Mouse (Mus musculus): ENCODE measurements at regions not wholly inside any gene's neighbourhood (a gene's known extent, or its start where the extent isn't known, plus 50 kb on each side); places are given as distances from the start of the nearest gene placed in this dataset.

DNA sequence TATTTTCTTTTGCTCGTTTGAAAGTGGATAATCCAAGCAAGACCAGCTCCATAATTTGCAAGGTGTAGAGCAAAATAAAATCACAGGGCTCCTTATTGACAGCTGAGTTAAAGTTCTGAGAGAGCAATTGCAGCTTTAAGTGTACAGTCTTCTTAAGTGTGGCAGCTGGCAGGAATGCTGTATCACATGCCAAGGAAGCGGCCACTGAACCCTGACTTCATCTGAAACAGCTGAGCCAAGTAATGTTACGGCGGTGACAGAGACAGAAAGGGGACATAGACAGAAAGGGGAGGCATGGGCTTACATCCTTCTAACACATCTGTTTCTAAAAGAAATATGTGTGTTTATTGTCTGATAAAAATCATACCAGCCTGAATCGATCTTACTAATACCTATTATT is 63.4 kb upstream of the Tas2r134 start:
- no peak for TF ChIP-seq CTCF (IDR thresholded peaks at IDR 0.05; ENCODE audit: control insufficient read depth, insufficient read depth, insufficient read length)
- no peak for TF ChIP-seq CEBPB (IDR thresholded peaks at IDR 0.05; ENCODE audit: low read depth)
- TF ChIP-seq MAX (IDR thresholded peaks at IDR 0.05) = no peak
- TF ChIP-seq USF1 (IDR thresholded peaks at IDR 0.05; ENCODE audit: low read depth) = no peak

All from C2C12 (cell line).